Mouse (Mus musculus) frontal cortex, postnatal 14 days (tissue): ENCODE measurements around the gene Odc1.
A peak's percentile ranks its signal among the peaks of the same experiment; 100 is the strongest.
"Not testable (repeated sequence)": the region's sequence is repeated elsewhere in the genome, so short reads cannot be mapped to it uniquely, and the experiment has no call there.

Source experiments
- DNase-seq, 2 experiments: peaks; one replicate each; pipeline ENCODE4 v3.0.0; 2022; ENCODE audit warnings: low spot score in 2 of 2

Gene Odc1

GRCm38 (mm10) chr12:17549421-17549820 is 4.8 kb downstream of the Odc1 start:
- not testable (repeated sequence) for DNase-seq

DNA sequence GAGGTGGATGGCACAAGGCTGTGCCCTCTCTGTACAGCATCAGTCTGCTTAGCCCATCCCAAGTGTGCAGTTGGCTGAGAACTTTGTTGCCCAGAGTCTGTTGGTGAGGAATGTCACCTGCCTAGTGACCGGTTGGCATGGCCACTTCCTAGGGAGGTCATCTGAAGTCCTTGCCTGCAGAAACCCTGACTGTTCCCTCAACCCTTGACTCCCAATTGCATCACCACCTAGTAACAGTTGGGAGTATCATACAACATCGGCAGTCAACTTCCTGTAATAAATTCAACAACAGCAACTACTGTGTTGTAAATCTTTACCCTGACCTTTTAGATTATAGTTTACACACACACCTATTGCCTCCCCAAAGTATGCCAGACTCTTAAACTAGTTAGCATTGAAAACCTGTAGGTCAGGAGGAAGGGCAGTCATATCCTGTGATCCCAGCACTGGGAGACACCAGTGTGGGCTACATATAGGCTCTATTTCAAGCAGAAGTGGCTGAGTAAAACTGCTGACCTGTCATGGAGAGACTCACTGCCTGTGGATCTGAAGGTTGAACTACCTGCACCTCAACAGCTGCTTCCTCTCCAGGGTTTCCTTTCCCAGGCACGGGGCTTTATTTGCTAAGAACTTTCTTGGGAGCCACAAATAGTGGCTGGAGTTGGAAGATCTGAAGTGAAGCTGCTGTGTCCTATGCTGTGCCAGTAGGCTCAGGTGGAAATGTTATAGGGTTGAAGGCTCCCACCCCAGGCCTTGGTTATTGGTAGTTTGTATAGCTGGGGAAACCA is 6.8 kb downstream of the Odc1 start:
- no peak for DNase-seq

- no peak for DNase-seq
Observed at GRCm38 (mm10) chr12:17552420-17552819, 7.8 kb downstream of the Odc1 start.

- DNase-seq, result no peak
Observed at GRCm38 (mm10) chr12:17552949-17553348, 8.4 kb downstream of the Odc1 start.

- DNase-seq, result no peak
Observed at GRCm38 (mm10) chr12:17553627-17554026, 9.0 kb downstream of the Odc1 start.

DNA sequence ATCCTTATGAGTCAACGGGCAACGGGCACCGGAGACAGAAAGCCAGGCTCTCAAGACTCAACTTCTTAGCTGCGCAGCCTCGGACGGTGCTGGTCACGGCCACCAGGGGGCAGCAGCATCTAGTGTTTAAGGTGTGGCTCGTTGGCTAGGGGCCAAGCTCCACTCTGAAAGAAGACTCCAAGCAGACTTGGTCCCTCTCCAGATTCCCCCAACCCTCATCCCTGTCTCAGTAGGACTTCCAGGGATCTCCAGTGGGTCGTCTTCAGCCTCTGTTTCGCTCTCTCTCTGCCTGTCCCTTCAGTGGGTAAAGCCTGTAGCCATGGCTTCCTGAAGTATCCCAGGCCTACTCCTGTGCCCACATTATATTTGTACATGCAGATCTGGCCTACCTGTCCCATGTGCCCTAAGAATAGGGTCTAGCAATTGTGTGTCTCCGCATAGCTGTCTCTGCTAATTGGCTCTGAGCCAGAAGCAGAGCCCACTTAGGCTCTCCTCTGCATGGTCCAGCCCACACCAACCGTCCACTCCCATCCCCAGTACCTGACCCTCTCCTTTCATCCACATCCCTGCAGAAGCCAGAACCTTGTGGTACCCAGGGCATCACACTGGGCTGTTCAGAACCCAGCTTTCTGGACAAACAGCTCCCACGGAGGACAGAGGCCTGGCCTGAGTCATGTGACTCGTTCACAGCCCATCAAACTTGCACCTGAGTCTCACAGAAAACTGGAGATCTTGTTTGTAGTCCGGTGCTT is 9.8 kb downstream of the Odc1 start:
- DNase-seq, result peak; percentile 78 to 88

GRCm38 (mm10) chr12:17556430-17557343 is 12.1 kb downstream of the Odc1 start:
- DNase-seq, result peak; percentile 55 to 79

DNA sequence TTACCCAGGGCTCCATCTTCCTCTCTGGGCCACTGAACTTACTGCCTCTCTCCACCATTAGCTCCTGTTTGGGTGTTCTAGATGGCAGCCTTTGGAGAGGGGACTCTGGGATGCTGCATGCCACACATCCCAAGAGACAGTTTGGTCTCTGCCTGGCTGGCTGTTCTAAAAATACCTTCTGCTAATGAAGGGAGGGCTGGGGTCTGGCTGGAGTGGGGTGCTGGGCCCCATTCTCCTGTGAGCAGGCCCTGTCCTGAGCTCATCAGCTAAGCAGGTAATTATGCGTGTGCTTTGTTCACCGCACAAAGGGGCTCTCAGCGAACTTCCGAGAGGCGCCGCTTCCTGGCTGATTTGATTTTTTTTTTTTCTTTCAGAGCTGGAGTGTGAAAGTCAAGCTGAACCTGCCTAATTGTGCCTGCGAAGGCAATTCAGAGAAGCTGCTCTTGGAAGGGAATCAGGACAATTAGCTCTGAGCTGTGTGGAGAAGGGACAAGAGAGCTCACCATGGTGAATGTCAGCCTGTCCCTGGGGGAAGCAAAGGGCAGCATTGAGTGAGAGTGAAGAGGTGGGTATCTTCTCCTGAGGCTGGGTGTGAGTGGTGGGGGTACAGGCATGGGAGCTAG is 12.9 kb downstream of the Odc1 start:
- no peak for DNase-seq

DNA sequence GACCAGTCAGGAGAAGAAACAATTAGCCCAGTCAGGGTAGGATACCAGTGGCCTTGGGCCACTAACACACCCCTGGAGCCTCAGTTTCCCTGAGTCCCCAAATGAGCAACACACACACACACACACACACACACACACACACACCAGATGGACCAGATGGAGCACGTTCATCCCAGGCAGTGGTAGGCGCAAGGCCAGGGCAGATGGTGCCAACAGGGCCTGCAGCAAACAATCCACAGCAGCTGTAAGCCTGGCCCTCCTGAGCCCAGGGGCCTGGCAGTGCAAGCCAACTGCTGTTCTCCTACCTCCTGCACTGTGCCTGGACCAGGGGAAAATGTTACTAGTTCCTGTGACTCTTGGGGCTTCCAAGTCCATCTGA is 13.4 kb downstream of the Odc1 start:
- no peak for DNase-seq

GRCm38 (mm10) chr12:17562396-17562795 is 17.8 kb downstream of the Odc1 start:
- no peak for DNase-seq

- no peak for DNase-seq
Observed at GRCm38 (mm10) chr12:17565393-17566045, 20.9 kb downstream of the Odc1 start.

DNA sequence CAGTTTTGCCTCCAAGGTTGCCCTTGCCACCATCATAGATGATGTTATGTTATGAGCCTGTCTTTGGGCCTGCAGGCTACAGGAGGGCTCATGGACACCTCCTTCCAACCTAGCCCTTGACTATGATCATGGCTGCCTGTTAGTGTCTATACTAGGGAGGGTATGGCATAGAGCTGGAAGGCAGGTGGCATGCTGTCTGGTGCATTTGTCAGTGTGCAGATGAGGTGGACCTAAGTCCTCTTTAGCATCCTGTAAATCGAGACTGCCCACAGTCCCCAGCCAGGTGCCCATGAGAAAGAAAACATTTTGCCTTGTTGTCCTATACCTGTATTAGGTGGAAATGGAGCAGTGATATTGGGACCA is 21.4 kb downstream of the Odc1 start:
- no peak for DNase-seq

GRCm38 (mm10) chr12:17568564-17568963 is 24.0 kb downstream of the Odc1 start:
- DNase-seq, result no peak

GRCm38 (mm10) chr12:17574591-17574990 is 30.0 kb downstream of the Odc1 start:
- DNase-seq, result no peak

- DNase-seq, result no peak
Observed at GRCm38 (mm10) chr12:17575156-17575910, 30.7 kb downstream of the Odc1 start.

DNA sequence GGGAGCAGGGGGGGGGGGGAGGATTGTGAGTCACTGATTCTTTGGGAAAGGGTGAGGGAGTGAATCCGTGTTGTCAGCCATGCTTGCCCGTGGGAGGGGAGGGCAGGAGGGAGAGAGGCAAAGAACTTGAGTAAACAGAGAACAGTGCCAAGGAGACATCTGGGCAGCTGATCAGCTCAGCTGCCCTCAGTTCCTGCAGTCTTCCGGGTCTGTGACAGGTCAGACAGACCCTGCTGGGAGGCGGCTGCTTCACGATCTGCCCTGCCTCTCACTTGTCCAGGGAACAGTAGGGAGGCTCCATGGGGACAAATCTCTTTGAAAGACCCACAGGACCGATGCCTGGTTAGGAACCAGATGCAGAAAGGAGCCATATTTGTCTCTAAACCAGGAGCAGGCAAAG is 31.4 kb downstream of the Odc1 start:
- DNase-seq, result no peak

- DNase-seq, result no peak
Observed at GRCm38 (mm10) chr12:17578601-17579000, 34.0 kb downstream of the Odc1 start.

GRCm38 (mm10) chr12:17581001-17581400 is 36.4 kb downstream of the Odc1 start:
- DNase-seq, result no peak

DNA sequence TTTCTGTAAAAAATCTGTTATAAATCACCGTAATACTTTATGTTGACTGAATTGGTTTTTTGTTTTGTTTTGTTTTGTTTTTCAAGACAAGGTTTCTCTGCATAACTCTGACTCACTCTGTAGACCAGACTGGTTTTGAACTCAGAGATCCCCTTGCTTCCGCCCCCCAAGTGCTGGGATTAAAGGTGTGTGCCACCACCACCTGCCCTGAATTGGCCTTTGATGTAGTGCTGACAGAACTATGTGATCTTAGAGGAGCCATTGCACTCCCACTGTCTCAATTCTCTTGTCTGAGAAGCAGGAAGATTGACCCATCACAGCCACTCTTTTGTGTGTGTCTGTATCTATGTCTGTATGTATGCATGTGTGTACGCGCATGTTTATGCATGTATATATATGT is 37.8 kb downstream of the Odc1 start:
- no peak for DNase-seq

DNA sequence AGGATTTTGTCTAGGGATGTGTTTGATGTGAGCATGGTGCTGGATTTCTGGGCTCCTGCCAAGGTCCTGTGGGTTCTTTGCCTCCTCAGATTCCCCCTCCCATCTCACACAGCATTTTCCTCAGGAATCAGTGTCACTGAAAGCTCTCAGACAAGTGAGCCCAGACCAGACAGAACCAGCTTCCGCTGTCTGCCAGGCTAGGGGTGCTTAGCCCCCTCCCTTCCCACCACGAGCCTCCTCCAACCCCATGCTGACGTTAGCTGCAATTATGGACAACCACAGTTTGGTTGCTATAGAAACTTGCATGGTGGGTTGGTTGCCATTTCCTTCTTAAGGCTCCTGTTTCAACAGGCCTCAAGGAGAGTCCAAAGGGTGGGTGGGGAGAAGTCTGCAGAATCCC is 39.3 kb downstream of the Odc1 start:
- DNase-seq, result no peak

DNA sequence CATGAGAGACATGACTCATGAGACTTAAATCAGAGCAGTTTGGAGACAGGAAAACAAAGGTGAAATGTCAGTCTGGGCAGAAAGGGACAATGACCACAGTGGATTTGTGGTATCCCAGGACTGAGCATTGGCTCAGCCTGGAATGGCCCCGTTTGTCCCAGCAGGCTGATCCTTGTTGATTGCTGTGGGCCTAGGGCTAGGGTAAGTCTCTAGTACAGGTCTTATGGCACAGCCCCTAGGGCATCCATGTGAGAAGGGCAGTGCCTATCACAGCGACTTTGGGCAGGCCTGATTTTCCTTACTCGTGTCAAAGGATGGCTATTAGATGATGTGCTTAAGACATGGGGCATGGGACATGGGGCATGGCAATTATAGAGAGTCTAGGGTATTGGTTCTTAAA is 41.4 kb downstream of the Odc1 start:
- no peak for DNase-seq
